Mouse (Mus musculus): ENCODE data around the gene Oscp1. TPM values are rescaled to one million over a fixed set of nuclear protein-coding genes. Genes with fewer than 3 reads are reported as not detected.

Gene Oscp1
- polyA plus RNA-seq, 1 experiment from 2014 or later: 1.4 TPM

Other genes with a start within 250 kb of the Oscp1 start
- 4.5 and 5.5 TPM in 2 replicates for gene Csf3r, start 34.0 kb upstream of the Oscp1 start, polyA plus RNA-seq (2015; fragmentation: Nextera tagmentation; extraction: Ambion mirVana)
- gene Mrps15, start 11.6 kb upstream of the Oscp1 start, polyA plus RNA-seq (2015; fragmentation: Nextera tagmentation; extraction: Ambion mirVana): 65.7 and 69.9 TPM in 2 replicates
- 23.3 and 25.3 TPM in 2 replicates for gene Lsm10, start 38.1 kb downstream of the Oscp1 start, polyA plus RNA-seq (2015; fragmentation: Nextera tagmentation; extraction: Ambion mirVana)
- gene Stk40, start 45.4 kb downstream of the Oscp1 start, polyA plus RNA-seq (2015; fragmentation: Nextera tagmentation; extraction: Ambion mirVana): 12.7 and 12.9 TPM in 2 replicates
- gene Eva1b, start 89.2 kb downstream of the Oscp1 start, polyA plus RNA-seq (2015; fragmentation: Nextera tagmentation; extraction: Ambion mirVana): 11.6 and 13.0 TPM in 2 replicates
- gene Sh3d21, start 104.9 kb downstream of the Oscp1 start, polyA plus RNA-seq (2015; fragmentation: Nextera tagmentation; extraction: Ambion mirVana): 1.1 and 1.4 TPM in 2 replicates
- 78.1 and 78.4 TPM in 2 replicates for gene Thrap3, start 144.2 kb downstream of the Oscp1 start, polyA plus RNA-seq (2015; fragmentation: Nextera tagmentation; extraction: Ambion mirVana)
- gene Map7d1, start 197.8 kb downstream of the Oscp1 start, polyA plus RNA-seq (2015; fragmentation: Nextera tagmentation; extraction: Ambion mirVana): 4.6 and 5.8 TPM in 2 replicates
- gene Trappc3, start 203.8 kb downstream of the Oscp1 start, polyA plus RNA-seq (2015; fragmentation: Nextera tagmentation; extraction: Ambion mirVana): 29.3 and 32.4 TPM in 2 replicates
- gene Col8a2, start 228.2 kb downstream of the Oscp1 start, polyA plus RNA-seq (2015; fragmentation: Nextera tagmentation; extraction: Ambion mirVana): 0.57 and 0.71 TPM in 2 replicates